Mouse (Mus musculus): ENCODE measurements around the gene Gm11032. TPM values are rescaled to one million over a fixed set of nuclear protein-coding genes. Genes with fewer than 3 reads are reported as not detected.

The Gm11032 gene
- polyA plus RNA-seq, 1 experiment = not detected

GRCm38 (mm10) chr11:4593849-4594607, 25.8 kb upstream of the Gm11032 start:
- TF ChIP-seq CTCF (IDR thresholded peaks at IDR 0.05; ENCODE audit: extremely low read depth, insufficient read depth, insufficient read length, insufficient replicate concordance) = no peak
- TF ChIP-seq POLR2A (IDR thresholded peaks at IDR 0.05; ENCODE audit: low read depth, low read length) = no peak
- WGBS = under 1% methylated on average over 44 of the region's 45 CpGs
- Histone ChIP-seq H3K4me3 (ENCODE audit: extremely low read depth, insufficient read depth, insufficient read length) (peak overlapping the region; percentile 99), H3K36me3 (ENCODE audit: control insufficient read depth, insufficient read depth, low read length) (no peaks in the 10 kb centered on the region), H3K4me1 (ENCODE audit: control insufficient read depth, insufficient read depth, insufficient read length) (peaks cover 13% of the 10 kb centered on the region), H3K27ac (ENCODE audit: insufficient read depth, low read length) (peak overlapping the region; percentile 90), H3K27me3 (ENCODE audit: control insufficient read depth, insufficient read depth, low read length) (no peaks in the 10 kb centered on the region)
- DNase-seq (ENCODE audit: low read depth in 1 of 2, low spot score in 2 of 2) = peak in 1 of 2 experiments; percentile 39

GRCm38 (mm10) chr11:4594608-4595500, 25.0 kb upstream of the Gm11032 start, which contains the start of gene Mtmr3:
Gene Mtmr3, minus strand, starts transcription at chr11:4594863.
- peak; percentile 92 to 96 for DNase-seq (ENCODE audit: low read depth in 1 of 2, low spot score in 2 of 2)
- Histone ChIP-seq H3K27me3 (ENCODE audit: control insufficient read depth, insufficient read depth, low read length) (no peaks in the 10 kb centered on the region), H3K4me3 (ENCODE audit: extremely low read depth, insufficient read depth, insufficient read length) (peak within 1 kb of the TSS; percentile 99), H3K27ac (ENCODE audit: insufficient read depth, low read length) (peak within 1 kb of the TSS; percentile 90), H3K4me1 (ENCODE audit: control insufficient read depth, insufficient read depth, insufficient read length) (peaks cover 15% of the 10 kb centered on the region), H3K36me3 (ENCODE audit: control insufficient read depth, insufficient read depth, low read length) (no peaks in the 10 kb centered on the region)
- TF ChIP-seq POLR2A (IDR thresholded peaks at IDR 0.05; ENCODE audit: low read depth, low read length) = no peak; the same call in 1 of the 2 replicates
- WGBS = 2% methylated on average over 53 of the region's 53 CpGs

- Histone ChIP-seq H3K4me3 (ENCODE audit: extremely low read depth, insufficient read depth, insufficient read length) (no peak overlapping the region), H3K27ac (ENCODE audit: insufficient read depth, low read length) (no peak overlapping the region), H3K36me3 (ENCODE audit: control insufficient read depth, insufficient read depth, low read length) (no peaks in the 10 kb centered on the region), H3K27me3 (ENCODE audit: control insufficient read depth, insufficient read depth, low read length) (no peaks in the 10 kb centered on the region), H3K4me1 (ENCODE audit: control insufficient read depth, insufficient read depth, insufficient read length) (peaks cover 16% of the 10 kb centered on the region)
- no peak for DNase-seq (ENCODE audit: low read depth in 1 of 2, low spot score in 2 of 2)
- TF ChIP-seq CTCF (IDR thresholded peaks at IDR 0.05; ENCODE audit: extremely low read depth, insufficient read depth, insufficient read length, insufficient replicate concordance) (no peak), POLR2A (IDR thresholded peaks at IDR 0.05; ENCODE audit: low read depth, low read length) (no peak)
- 65% methylated on average over 2 of the region's 2 CpGs for WGBS
Measured at GRCm38 (mm10) chr11:4598411-4598810, 21.5 kb upstream of the Gm11032 start.

- TF ChIP-seq CTCF (IDR thresholded peaks at IDR 0.05; ENCODE audit: extremely low read depth, insufficient read depth, insufficient read length, insufficient replicate concordance) = no peak
- no peak for TF ChIP-seq POLR2A (IDR thresholded peaks at IDR 0.05; ENCODE audit: low read depth, low read length)
- peak overlapping the region; percentile 78 for H3K27ac ChIP-seq (ENCODE audit: insufficient read depth, low read length)
Measured at GRCm38 (mm10) chr11:4599916-4600315, 20.0 kb upstream of the Gm11032 start.

GRCm38 (mm10) chr11:4601890-4602289, 18.0 kb upstream of the Gm11032 start:
- Histone ChIP-seq H3K4me3 (ENCODE audit: extremely low read depth, insufficient read depth, insufficient read length) (no peak overlapping the region), H3K27me3 (ENCODE audit: control insufficient read depth, insufficient read depth, low read length) (no peaks in the 10 kb centered on the region), H3K4me1 (ENCODE audit: control insufficient read depth, insufficient read depth, insufficient read length) (peaks cover 12% of the 10 kb centered on the region; the same call in 1 of the 2 replicates), H3K36me3 (ENCODE audit: control insufficient read depth, insufficient read depth, low read length) (no peaks in the 10 kb centered on the region), H3K27ac (ENCODE audit: insufficient read depth, low read length) (no peak overlapping the region)
- WGBS = 69% methylated on average over 5 of the region's 5 CpGs
- DNase-seq (ENCODE audit: low read depth in 1 of 2, low spot score in 2 of 2) = no peak
- no peak for TF ChIP-seq CTCF (IDR thresholded peaks at IDR 0.05; ENCODE audit: extremely low read depth, insufficient read depth, insufficient read length, insufficient replicate concordance)
- no peak for TF ChIP-seq POLR2A (IDR thresholded peaks at IDR 0.05; ENCODE audit: low read depth, low read length)

More at GRCm38 (mm10) chr11:4599916-4600315, 20.0 kb upstream of the Gm11032 start:
- Histone ChIP-seq H3K36me3 (ENCODE audit: control insufficient read depth, insufficient read depth, low read length) (no peaks in the 10 kb centered on the region), H3K4me3 (ENCODE audit: extremely low read depth, insufficient read depth, insufficient read length) (no peak overlapping the region), H3K4me1 (ENCODE audit: control insufficient read depth, insufficient read depth, insufficient read length) (peaks cover 16% of the 10 kb centered on the region), H3K27me3 (ENCODE audit: control insufficient read depth, insufficient read depth, low read length) (no peaks in the 10 kb centered on the region)
- DNase-seq (ENCODE audit: low read depth in 1 of 2, low spot score in 2 of 2) = peak in 1 of 2 experiments; percentile 56
- WGBS = 20% methylated on average over 3 of the region's 3 CpGs

GRCm38 (mm10) chr11:4602691-4603441, 17.0 kb upstream of the Gm11032 start:
- Histone ChIP-seq H3K36me3 (ENCODE audit: control insufficient read depth, insufficient read depth, low read length) (no peaks in the 10 kb centered on the region), H3K27me3 (ENCODE audit: control insufficient read depth, insufficient read depth, low read length) (no peaks in the 10 kb centered on the region), H3K4me1 (ENCODE audit: control insufficient read depth, insufficient read depth, insufficient read length) (peaks cover 12% of the 10 kb centered on the region; the same call in 1 of the 2 replicates), H3K4me3 (ENCODE audit: extremely low read depth, insufficient read depth, insufficient read length) (no peak overlapping the region), H3K27ac (ENCODE audit: insufficient read depth, low read length) (no peak overlapping the region)
- TF ChIP-seq POLR2A (IDR thresholded peaks at IDR 0.05; ENCODE audit: low read depth, low read length) = no peak
- TF ChIP-seq CTCF (IDR thresholded peaks at IDR 0.05; ENCODE audit: extremely low read depth, insufficient read depth, insufficient read length, insufficient replicate concordance) = no peak
- WGBS = 9% methylated on average over 12 of the region's 12 CpGs
- no peak for DNase-seq (ENCODE audit: low read depth in 1 of 2, low spot score in 2 of 2)

Data from spleen, adult 2 months (tissue).